Mouse (Mus musculus) stomach, postnatal 0 days (tissue): ENCODE data around the gene Pde10a. TPM values are rescaled to one million over a fixed set of nuclear protein-coding genes. Genes with fewer than 3 reads are reported as not detected.

Source experiments
- ATAC-seq: fragments of 200-750 bp; cut with Nextera tagmentation; 2 replicates; pipeline ENCODE4 v1.8.0; 2017; ENCODE audit not compliant: low FRiP score, low TSS enrichment
- DNase-seq: peaks from one replicate; pipeline ENCODE4 v3.0.0-alpha.2; 2016; ENCODE audit warnings: low spot score
- H3K27ac ChIP-seq: fragments of 300-500 bp; sonication (generic); replicated peaks from 2 replicates; pipeline ENCODE4 v1.5.1; 2014; ENCODE audit warnings: mild to moderate bottlenecking, control low read depth
- H3K27me3 ChIP-seq: fragments of 300-500 bp; sonication (generic); 2 replicates; pipeline ENCODE4 v1.6.1; 2014; ENCODE audit warnings: low read length; ENCODE audit not compliant: control insufficient read depth, insufficient read depth
- H3K36me3 ChIP-seq: fragments of 300-500 bp; sonication (generic); 2 replicates; pipeline ENCODE4 v1.6.1; 2014; ENCODE audit warnings: low read length, mixed read lengths; ENCODE audit not compliant: control insufficient read depth, insufficient read depth
- H3K4me1 ChIP-seq: fragments of 300-500 bp; sonication (generic); replicated peaks from 2 replicates; pipeline ENCODE4 v1.6.1; 2014; ENCODE audit warnings: antibody characterized with exemption; ENCODE audit not compliant: control insufficient read depth, insufficient read depth
- H3K4me2 ChIP-seq: fragments of 300-500 bp; sonication (generic); replicated peaks from 2 replicates; pipeline ENCODE4 v1.6.1; 2014; ENCODE audit warnings: low read depth, mild to moderate bottlenecking, control low read depth, moderate library complexity
- H3K4me3 ChIP-seq: fragments of 300-500 bp; sonication (generic); 2 replicates; pipeline ENCODE4 v1.5.1; 2014; ENCODE audit warnings: low read depth, low read length, control low read depth
- H3K9ac ChIP-seq: fragments of 300-500 bp; sonication (generic); 2 replicates; pipeline ENCODE4 v1.6.1; 2014; ENCODE audit warnings: mild to moderate bottlenecking, low read length, control low read depth, mixed read lengths
- H3K9me3 ChIP-seq: fragments of 300-500 bp; sonication (generic); 2 replicates; pipeline ENCODE4 v1.6.1; 2016; ENCODE audit warnings: low read length; ENCODE audit not compliant: control insufficient read depth
- CTCF ChIP-seq: IDR thresholded peaks from 2 replicates; pipeline ENCODE4 v1.5.1; 2016; ENCODE audit warnings: antibody characterized with exemption, low read depth, mild to moderate bottlenecking, moderate library complexity
- EP300 ChIP-seq: optimal IDR thresholded peaks from 2 replicates; pipeline ENCODE3; 2016; ENCODE audit warnings: antibody characterized with exemption
- WGBS: fragments of 180-500 bp; shearing (Covaris S2); extraction: QIAGEN DNeasy Blood & Tissue Kit; methylation state at CpG from one replicate; pipeline ENCODE4 v1.1.7; 2014; 5-methylcytosine and 5-hydroxymethylcytosine counted together
- polyA plus RNA-seq: library from polyadenylated mRNA; unstranded; fragments of >200 nt; fragmentation: Nextera tagmentation; extraction: Ambion mirVana; gene quantifications from 2 replicates; pipeline ENCODE4 v1.2.1, GENCODE M21; 2015

The Pde10a gene
- polyA plus RNA-seq, 1 experiment from 2014 or later: 0.69 TPM

DNA sequence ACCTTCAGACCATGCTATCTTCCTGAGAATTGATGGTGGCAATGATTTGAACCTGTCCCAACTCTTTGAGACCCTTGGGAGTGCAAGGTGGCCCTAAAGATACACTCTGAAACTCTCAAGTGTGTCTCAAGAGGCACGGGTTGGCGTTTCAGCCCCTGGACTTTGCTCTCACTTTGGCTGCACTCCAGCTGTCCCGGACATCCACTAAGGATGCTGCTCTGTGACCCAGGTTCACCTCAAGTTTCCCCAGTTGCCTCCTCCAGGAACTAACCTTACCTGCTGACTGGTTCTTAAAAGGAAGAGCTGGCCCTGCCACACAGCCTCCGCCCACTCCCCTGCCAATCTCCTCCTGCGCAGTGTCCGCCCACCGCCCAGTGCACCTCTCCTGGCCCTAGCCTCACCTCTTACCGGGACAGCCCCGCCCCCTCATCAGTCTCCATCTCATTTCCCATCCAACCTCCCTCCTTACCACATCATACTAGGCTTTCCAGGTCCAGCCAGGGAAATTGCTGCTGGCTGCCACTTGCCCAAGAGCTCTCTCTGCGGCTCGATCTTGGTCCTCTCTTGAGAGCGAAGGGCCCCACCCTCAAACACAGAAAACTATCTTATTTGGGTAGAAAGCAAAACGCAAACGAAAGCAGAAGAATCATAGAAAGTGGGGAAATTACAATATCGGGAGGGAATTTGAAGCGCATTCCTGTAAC is 133.7 kb downstream of the Pde10a start:
- Histone ChIP-seq H3K4me2 (no peak overlapping the region), H3K9ac (no peak overlapping the region), H3K27ac (no peak overlapping the region), H3K9me3 (no peaks in the 10 kb centered on the region), H3K27me3 (no peaks in the 10 kb centered on the region), H3K4me3 (no peak overlapping the region), H3K4me1 (no peaks in the 10 kb centered on the region), H3K36me3 (no peaks in the 10 kb centered on the region)
- WGBS: 61% methylated on average over 16 of the region's 16 CpGs
- peak; percentile 57; the same call in 1 of the 2 replicates for ATAC-seq
- DNase-seq: peak; percentile 17
- TF ChIP-seq CTCF (no peak), EP300 (no peak)

DNA sequence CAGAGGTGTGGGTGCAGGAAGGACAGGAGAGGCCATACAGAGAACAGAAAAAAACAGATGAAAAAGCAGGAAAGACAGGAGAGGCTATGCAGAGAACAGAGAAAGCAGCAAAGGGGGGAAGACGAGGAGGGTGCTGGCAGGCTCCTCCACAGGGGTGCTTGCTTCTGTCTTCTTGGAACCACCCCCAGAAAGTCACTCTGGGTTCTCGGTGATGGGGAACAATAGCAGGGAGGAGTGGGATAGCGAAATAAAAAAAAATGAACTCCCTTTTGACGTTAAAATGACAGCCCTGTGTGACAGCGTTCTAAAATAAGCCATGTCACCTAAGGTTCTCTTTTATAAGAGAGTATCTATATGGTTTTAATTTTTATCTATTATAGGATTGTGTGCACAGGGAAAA is 141.7 kb downstream of the Pde10a start:
- Histone ChIP-seq H3K27me3 (no peaks in the 10 kb centered on the region), H3K9ac (no peak overlapping the region), H3K36me3 (no peaks in the 10 kb centered on the region), H3K4me2 (no peak overlapping the region), H3K4me3 (no peak overlapping the region), H3K27ac (no peak overlapping the region), H3K9me3 (no peaks in the 10 kb centered on the region), H3K4me1 (no peaks in the 10 kb centered on the region)
- no peak for TF ChIP-seq CTCF
- no peak for TF ChIP-seq EP300
- WGBS: 73% methylated on average over 5 of the region's 5 CpGs
- DNase-seq: no peak
- ATAC-seq: no peak

GRCm38 (mm10) chr17:8674651-8675050 is 149.5 kb downstream of the Pde10a start:
- TF ChIP-seq CTCF: no peak
- no peak for TF ChIP-seq EP300
- H3K9ac ChIP-seq: no peak overlapping the region
- no peaks in the 10 kb centered on the region for H3K27me3 ChIP-seq
- H3K4me1 ChIP-seq: no peaks in the 10 kb centered on the region
- H3K4me2 ChIP-seq: no peak overlapping the region
- H3K27ac ChIP-seq: no peak overlapping the region
- ATAC-seq (no peak), DNase-seq (no peak)
- H3K36me3 ChIP-seq: no peaks in the 10 kb centered on the region
- WGBS: 56% methylated on average over 2 of the region's 2 CpGs
- no peak overlapping the region for H3K4me3 ChIP-seq
- H3K9me3 ChIP-seq: no peaks in the 10 kb centered on the region

DNA sequence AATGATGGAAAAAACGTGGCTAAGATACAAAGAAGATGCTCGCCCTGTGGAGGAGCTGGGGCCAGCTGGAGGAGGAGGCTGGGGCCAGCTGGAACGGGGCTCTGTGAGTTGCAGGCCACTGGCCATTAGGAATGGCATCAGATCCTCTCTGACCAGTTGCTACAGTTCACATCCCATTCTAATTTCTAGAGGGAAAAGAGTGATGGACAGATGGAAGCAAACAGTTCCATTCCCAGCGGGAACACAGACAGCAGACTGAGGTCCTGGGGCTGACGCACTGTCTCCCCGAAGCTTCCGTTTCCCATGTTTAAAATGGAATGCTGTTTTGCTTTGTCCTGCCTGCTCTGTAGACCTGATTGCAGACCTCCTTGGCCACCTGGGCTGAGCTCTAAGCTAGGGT is 161.2 kb downstream of the Pde10a start:
- no peak overlapping the region for H3K9ac ChIP-seq
- DNase-seq (no peak), ATAC-seq (no peak)
- 69% methylated on average over 7 of the region's 7 CpGs for WGBS
- H3K4me3 ChIP-seq: no peak overlapping the region
- TF ChIP-seq CTCF (no peak), EP300 (no peak)
- no peaks in the 10 kb centered on the region for H3K36me3 ChIP-seq
- no peaks in the 10 kb centered on the region for H3K27me3 ChIP-seq
- H3K4me2 ChIP-seq: no peak overlapping the region
- no peaks in the 10 kb centered on the region for H3K4me1 ChIP-seq
- no peaks in the 10 kb centered on the region for H3K9me3 ChIP-seq
- H3K27ac ChIP-seq: no peak overlapping the region

DNA sequence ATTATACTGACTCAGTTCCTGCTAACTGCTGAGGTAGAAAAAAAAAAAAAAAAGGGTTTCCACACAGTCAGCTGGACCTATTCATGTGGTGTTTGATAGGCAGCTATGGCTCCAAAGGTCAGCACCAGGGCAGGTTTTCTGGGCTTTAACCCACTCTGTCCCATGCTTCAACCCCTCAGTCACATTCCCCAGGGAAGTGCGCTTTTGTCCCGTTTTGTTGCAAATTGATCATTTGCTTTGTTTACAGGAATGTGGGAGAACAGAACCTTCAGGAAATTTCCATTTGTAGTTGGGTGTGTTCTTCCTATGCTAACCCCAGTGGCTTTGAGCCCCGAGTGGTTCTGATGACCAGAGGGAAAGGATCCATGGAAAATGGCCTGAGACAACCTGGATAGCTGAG is 162.9 kb downstream of the Pde10a start:
- H3K36me3 ChIP-seq: no peaks in the 10 kb centered on the region

DNA sequence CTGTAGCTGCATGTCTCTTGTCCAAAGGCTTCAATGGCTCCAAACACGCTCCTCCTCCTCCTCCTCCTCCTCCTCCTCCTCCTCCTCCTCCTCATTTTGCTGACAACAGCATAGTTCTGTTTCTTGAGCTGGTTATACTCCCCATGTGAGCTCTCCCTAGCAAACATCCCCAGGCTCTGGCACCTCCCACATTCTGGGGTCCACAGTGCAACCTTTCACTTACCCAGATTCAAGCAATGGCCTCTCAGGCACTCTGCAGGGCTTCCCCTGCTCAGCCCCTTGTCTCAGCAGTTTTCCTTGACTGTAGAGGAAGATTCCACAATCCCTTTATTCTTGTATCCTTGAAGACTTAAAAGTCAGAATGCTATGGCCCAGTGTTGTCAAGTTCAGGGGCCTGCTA is 173.1 kb downstream of the Pde10a start:
- Histone ChIP-seq H3K27me3 (no peaks in the 10 kb centered on the region), H3K4me2 (no peak overlapping the region), H3K9ac (no peak overlapping the region), H3K4me1 (no peaks in the 10 kb centered on the region), H3K9me3 (no peaks in the 10 kb centered on the region), H3K4me3 (no peak overlapping the region), H3K27ac (no peak overlapping the region), H3K36me3 (no peaks in the 10 kb centered on the region)
- ATAC-seq (no peak), DNase-seq (no peak)
- 56% methylated on average over 1 of the region's 1 CpGs for WGBS
- TF ChIP-seq CTCF (no peak), EP300 (no peak)

More for the DNA sequence above, 162.9 kb downstream of the Pde10a start:
- ATAC-seq (no peak), DNase-seq (no peak)
- no peaks in the 10 kb centered on the region for H3K27me3 ChIP-seq
- H3K4me2 ChIP-seq: no peak overlapping the region
- 30% methylated on average over 3 of the region's 3 CpGs for WGBS
- no peak overlapping the region for H3K27ac ChIP-seq
- no peak overlapping the region for H3K4me3 ChIP-seq
- no peaks in the 10 kb centered on the region for H3K9me3 ChIP-seq
- H3K9ac ChIP-seq: no peak overlapping the region
- H3K4me1 ChIP-seq: no peaks in the 10 kb centered on the region
- TF ChIP-seq CTCF (no peak), EP300 (no peak)
